Mouse (Mus musculus) megakaryocyte, embryonic 14.5 days (primary cell): ENCODE results near the gene Sncb.

Experiments
- FLI1 ChIP-seq: IDR thresholded peaks from 2 replicates; pipeline ENCODE4 v1.6.1; 2012; ENCODE audit warnings: low read length, inconsistent platforms, mixed read lengths
- GATA1 ChIP-seq: IDR thresholded peaks from 3 replicates; pipeline ENCODE4 v1.6.1; 2012; ENCODE audit warnings: mixed read lengths, low read length, inconsistent platforms, borderline replicate concordance

DNA sequence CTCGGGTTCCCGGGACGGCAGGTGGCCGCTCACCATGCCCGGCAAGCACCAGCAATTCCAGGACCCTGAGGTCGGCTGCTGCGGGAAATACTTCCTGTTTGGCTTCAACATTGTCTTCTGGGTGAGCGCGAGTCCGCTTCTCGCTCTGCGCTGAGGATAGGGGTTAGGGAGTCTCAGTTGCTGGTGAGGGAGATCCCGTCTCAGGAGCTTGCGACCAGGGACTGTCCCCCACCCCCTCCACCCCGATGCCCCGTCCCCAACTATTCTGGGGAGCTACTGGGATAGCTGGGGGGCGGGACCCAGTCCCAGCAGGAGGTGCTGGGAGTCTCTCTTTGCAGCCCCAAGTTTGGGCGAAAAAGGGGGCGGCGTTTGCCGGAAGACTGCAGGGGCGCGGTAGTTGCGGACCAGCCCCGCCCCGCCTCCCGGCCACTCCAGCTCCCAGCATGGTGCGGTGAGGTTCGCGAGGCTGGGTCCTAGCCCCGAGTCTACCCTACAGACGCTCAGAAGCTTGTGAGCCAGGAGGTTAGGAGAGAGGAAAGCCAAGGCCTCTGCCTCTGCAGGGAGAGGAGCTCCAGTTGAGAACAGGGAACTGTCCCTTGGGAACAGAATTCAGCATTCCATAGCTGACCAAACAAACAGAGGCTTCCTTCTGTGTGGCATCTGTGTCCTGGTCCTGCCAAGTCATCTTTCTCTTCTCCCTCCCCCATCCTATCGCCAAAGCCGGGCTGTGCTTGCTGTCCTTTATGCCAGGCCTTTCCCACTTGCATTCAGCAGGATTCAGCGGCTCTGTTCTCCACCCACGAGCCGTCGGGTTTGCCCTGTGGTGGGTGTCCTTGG, 23.4 kb upstream of the Sncb start:
- TF ChIP-seq GATA1 (no peak), FLI1 (no peak)
